Comparison of ENCODE assay signal across 8 mouse cellular contexts in genomic region chr14:61138727-61139067, GRCm38 (mm10). TPM values are rescaled to one million over a fixed set of nuclear protein-coding genes. Genes with fewer than 3 reads are reported as not detected.
A peak's percentile ranks its signal among the peaks of the same experiment; 100 is the strongest.
DNase-seq lines count a peak whose midpoint lies in the region; ATAC-seq and TF ChIP-seq lines count a peak whose summit lies in the region.

No protein-coding gene starts in this region.

- H3K27me3 ChIP-seq in lung, embryonic 15.5 days = peaks cover 12% of the 10 kb centered on the region; the same call in 1 of the 2 replicates
- peaks cover 16% of the 10 kb centered on the region for H3K27me3 ChIP-seq in forebrain, embryonic 12.5 days
- H3K27me3 ChIP-seq in limb, embryonic 13.5 days = peaks cover 16% of the 10 kb centered on the region
- H3K27me3 ChIP-seq in small intestine, adult 2 months (ENCODE audit: control insufficient read depth, insufficient read depth, low read length) = no peaks in the 10 kb centered on the region; the same call in 1 of the 2 replicates

- H3K27ac ChIP-seq in lung, embryonic 15.5 days = no peak overlapping the region
- H3K27ac ChIP-seq in forebrain, embryonic 12.5 days = no peak overlapping the region
- H3K27ac ChIP-seq in limb, embryonic 13.5 days = no peak overlapping the region
- H3K27ac ChIP-seq in small intestine, adult 2 months (ENCODE audit: insufficient read depth, low read depth, low read length) = no peak overlapping the region

- DNase-seq in lung, postnatal 14 days = no peak
- no peak for DNase-seq in thymus, postnatal 10 days (ENCODE audit: low spot score in 2 of 2)
- DNase-seq in ovary, postnatal 36 days (ENCODE audit: low spot score) = no peak
- DNase-seq in kidney, postnatal 4 days = no peak

- no peaks in the 10 kb centered on the region for H3K9me3 ChIP-seq in lung, embryonic 15.5 days
- no peaks in the 10 kb centered on the region for H3K9me3 ChIP-seq in forebrain, embryonic 12.5 days
- H3K9me3 ChIP-seq in limb, embryonic 13.5 days = no peaks in the 10 kb centered on the region

- no peaks in the 10 kb centered on the region for H3K36me3 ChIP-seq in lung, embryonic 15.5 days
- no peaks in the 10 kb centered on the region for H3K36me3 ChIP-seq in forebrain, embryonic 12.5 days (replicated peaks)
- H3K36me3 ChIP-seq in limb, embryonic 13.5 days = no peaks in the 10 kb centered on the region
- H3K36me3 ChIP-seq in small intestine, adult 2 months (ENCODE audit: control insufficient read depth, insufficient read depth, low read length) = no peaks in the 10 kb centered on the region

- TF ChIP-seq POLR2A in small intestine, adult 2 months (IDR thresholded peaks at IDR 0.05; ENCODE audit: low read depth, low read length) = no peak

- WGBS in lung, embryonic 15.5 days = 18% methylated on average over 8 of the region's 8 CpGs
- WGBS in forebrain, embryonic 12.5 days = 16% methylated on average over 8 of the region's 8 CpGs
- 21% methylated on average over 8 of the region's 8 CpGs for WGBS in limb, embryonic 13.5 days
- 33% methylated on average over 8 of the region's 8 CpGs for WGBS in small intestine, adult 2 months

- no peak for TF ChIP-seq CTCF in small intestine, adult 2 months (IDR thresholded peaks at IDR 0.05; ENCODE audit: extremely low read depth, insufficient read length, insufficient replicate concordance, low read depth, low read length)

- H3K9ac ChIP-seq in lung, embryonic 15.5 days = 0 out of 2 replicates have a peak overlapping the region, but pooled peaks have one; percentile 17
- H3K9ac ChIP-seq in forebrain, embryonic 12.5 days = peak overlapping the region; percentile 66
- peak overlapping the region; percentile 73 for H3K9ac ChIP-seq in limb, embryonic 13.5 days

- peak overlapping the region; percentile 66 for H3K4me2 ChIP-seq in lung, embryonic 15.5 days
- peak overlapping the region; percentile 68 for H3K4me2 ChIP-seq in forebrain, embryonic 12.5 days
- H3K4me2 ChIP-seq in limb, embryonic 13.5 days (replicated peaks) = peak overlapping the region; percentile 76

- peak overlapping the region; percentile 39 for H3K4me3 ChIP-seq in lung, embryonic 15.5 days
- H3K4me3 ChIP-seq in forebrain, embryonic 12.5 days (replicated peaks) = peak overlapping the region; percentile 53
- peak overlapping the region; percentile 53 for H3K4me3 ChIP-seq in limb, embryonic 13.5 days
- peak overlapping the region; percentile 50 for H3K4me3 ChIP-seq in small intestine, adult 2 months (ENCODE audit: low read depth, low read length)

- H3K4me1 ChIP-seq in lung, embryonic 15.5 days = no peaks in the 10 kb centered on the region
- peaks cover 3% of the 10 kb centered on the region; the same call in 1 of the 2 replicates for H3K4me1 ChIP-seq in forebrain, embryonic 12.5 days
- H3K4me1 ChIP-seq in limb, embryonic 13.5 days = no peaks in the 10 kb centered on the region
- H3K4me1 ChIP-seq in small intestine, adult 2 months (ENCODE audit: control insufficient read depth, insufficient read depth, insufficient read length, low read length) = peaks cover 3% of the 10 kb centered on the region; the same call in 1 of the 2 replicates

- ATAC-seq in lung, embryonic 15.5 days (ENCODE audit: borderline replicate concordance, extremely low read depth, low FRiP score, low TSS enrichment) = no peak
- ATAC-seq in forebrain, embryonic 12.5 days (ENCODE audit: low FRiP score) = peak; percentile 30
- ATAC-seq in limb, embryonic 13.5 days (ENCODE audit: low FRiP score, low read depth) = no peak

RNA-seq across cellular contexts. Expression of gene Sacs, which starts 0.4 kb away (rescaled TPM):
- 2.2 and 2.3 TPM in 2 replicates for polyA plus RNA-seq in lung, embryonic 15.5 days (2015; fragmentation: Nextera tagmentation; extraction: Ambion mirVana)
- 8.3 and 8.7 TPM in 2 replicates for polyA plus RNA-seq in forebrain, embryonic 12.5 days (2016; fragmentation: Nextera tagmentation; extraction: Ambion mirVana)
- polyA plus RNA-seq in limb, embryonic 13.5 days (2015; fragmentation: Nextera tagmentation; extraction: Ambion mirVana) = 3.0 and 3.3 TPM in 2 replicates
- polyA plus RNA-seq in small intestine, adult 2 months (2012; rRNA removed) = 0.08 and 0.16 TPM in 2 replicates

Comparison
In these comparisons a context has a peak if more than half of its experiments do, and no peak if none do; other contexts are left out.
1. H3K9ac ChIP-seq: peak in every context shown above with its lines; median percentile 73 in limb, embryonic 13.5 days; 66 in forebrain, embryonic 12.5 days; 17 in lung, embryonic 15.5 days.